Mouse (Mus musculus): Measurements from ENCODE around the gene Nlrc5.

- TF ChIP-seq FLI1 (IDR thresholded peaks at IDR 0.05; ENCODE audit: low read length) (no peak), GATA1 (IDR thresholded peaks at IDR 0.05; ENCODE audit: borderline replicate concordance, low read length) (no peak)
Measured at GRCm38 (mm10) chr8:94549482-94549881, 115.3 kb downstream of the Nlrc5 start.

Data from megakaryocyte, embryonic 14.5 days (primary cell).